ENCODE assay signal across 10 mouse cellular contexts in the genomic region with DNA sequence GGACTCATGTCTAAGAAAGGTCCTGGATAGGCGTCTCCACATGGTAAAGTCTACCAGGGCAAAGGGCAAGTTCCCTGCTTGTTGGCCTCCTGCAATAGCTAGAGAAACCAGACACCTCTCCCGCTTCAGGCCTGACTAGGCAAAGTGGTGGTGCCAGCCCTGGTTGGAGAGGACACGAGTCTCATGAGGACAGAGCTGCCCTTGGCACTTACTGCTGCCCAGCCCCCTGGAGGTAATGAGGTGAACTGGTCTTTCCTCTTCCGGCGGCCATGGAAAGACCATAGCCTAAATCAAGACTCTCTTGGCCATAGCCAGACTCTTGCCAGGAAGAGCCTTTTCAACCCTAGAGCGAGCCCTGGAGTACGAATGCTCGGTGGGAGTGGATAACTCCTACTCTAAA. TPM values are rescaled to one million over a fixed set of nuclear protein-coding genes. Genes with fewer than 3 reads are reported as not detected.
DNase-seq lines count a peak whose midpoint lies in the region; ATAC-seq and TF ChIP-seq lines count a peak whose summit lies in the region.
"Had no signal": no experiment of that assay in that cellular context is flagged by ENCODE, and none has a peak within 500 bp of the region (broad histone marks: within the 10 kb centered on the region; RNA-seq: fewer than 3 reads in every experiment).

No protein-coding gene starts in this region.

- intact Hi-C loops in gastrocnemius, postnatal 14 days (cut with DNase I; ENCODE audit: low total_unique reads) = no loop called here

- DNase-seq in R1 (ENCODE audit: low read depth, low spot score) = peak; percentile 25
- peak; percentile 61 for DNase-seq in cerebellum, adult 9-10 months
- peak; percentile 79 for DNase-seq in gastrocnemius, postnatal 14 days
- no peak for DNase-seq in left cerebral cortex, adult 18-20 months (ENCODE audit: low spot score in 2 of 2)
- no peak for DNase-seq in right cerebral cortex, postnatal 14 days
- DNase-seq: heart, postnatal 10 days; thymus, adult 18-20 months had no signal

- peaks cover 7% of the 10 kb centered on the region; the same call in 1 of the 2 replicates for H3K36me3 ChIP-seq in intestine, postnatal 0 days (ENCODE audit: control insufficient read depth, insufficient read depth)
- H3K36me3 ChIP-seq in intestine, embryonic 15.5 days = peaks cover 3% of the 10 kb centered on the region; the same call in 1 of the 2 replicates

- no peak overlapping the region for H3K27ac ChIP-seq in intestine, postnatal 0 days (ENCODE audit: low read depth, low read length)
- no peak overlapping the region for H3K27ac ChIP-seq in intestine, embryonic 15.5 days

- no peak overlapping the region for H3K4me2 ChIP-seq in intestine, postnatal 0 days (replicated peaks; ENCODE audit: low read depth)
- no peak overlapping the region for H3K4me2 ChIP-seq in intestine, embryonic 15.5 days (replicated peaks)

- 0 out of 2 replicates have a peak, but pooled peaks cover 3% of the 10 kb centered on the region for H3K27me3 ChIP-seq in intestine, postnatal 0 days (replicated peaks; ENCODE audit: control insufficient read depth, insufficient read depth, low read length)
- no peaks in the 10 kb centered on the region for H3K27me3 ChIP-seq in intestine, embryonic 15.5 days (replicated peaks)

- no peak for ATAC-seq in intestine, postnatal 0 days
- ATAC-seq in intestine, embryonic 15.5 days = no peak

- TF ChIP-seq CTCF in intestine, postnatal 0 days (IDR thresholded peaks at IDR 0.05; ENCODE audit: low read depth) = peak; percentile 32

- 64% methylated on average over 8 of the region's 8 CpGs for WGBS in intestine, postnatal 0 days
- 73% methylated on average over 8 of the region's 8 CpGs for WGBS in intestine, embryonic 15.5 days

- no peak overlapping the region for H3K9ac ChIP-seq in intestine, postnatal 0 days (ENCODE audit: low read depth, low read length)
- H3K9ac ChIP-seq in intestine, embryonic 15.5 days = no peak overlapping the region

- H3K4me3 ChIP-seq in intestine, postnatal 0 days (ENCODE audit: low read depth, low read length) = no peak overlapping the region
- no peak overlapping the region for H3K4me3 ChIP-seq in intestine, embryonic 15.5 days (replicated peaks)

- peaks cover 5% of the 10 kb centered on the region for H3K4me1 ChIP-seq in intestine, postnatal 0 days (replicated peaks; ENCODE audit: control insufficient read depth, insufficient read depth, low read length)
- H3K4me1 ChIP-seq in intestine, embryonic 15.5 days (replicated peaks) = peaks cover 21% of the 10 kb centered on the region

- H3K9me3 ChIP-seq in intestine, postnatal 0 days (ENCODE audit: control insufficient read depth) = no peaks in the 10 kb centered on the region
- H3K9me3 ChIP-seq in intestine, embryonic 15.5 days = no peaks in the 10 kb centered on the region

RNA-seq across cellular contexts. Expression of a gene that starts 1.7 kb away (rescaled TPM):
- 3.4 and 4.0 TPM in 2 replicates for polyA plus RNA-seq in intestine, postnatal 0 days (2015; fragmentation: Nextera tagmentation; extraction: Ambion mirVana)
- 10.9 and 11.3 TPM in 2 replicates for polyA plus RNA-seq in intestine, embryonic 15.5 days (2015; fragmentation: Nextera tagmentation; extraction: Ambion mirVana)
- 1 to 10 TPM; 7.3 to 7.6 TPM for total RNA-seq in gastrocnemius, postnatal 14 days (2021)
- total RNA-seq in left cerebral cortex, adult 18-20 months (2021) = 10 to 100 TPM; 22.9 to 27.9 TPM

RNA-seq across cellular contexts. Expression of a gene that starts 11.4 kb away (rescaled TPM):
- 6.3 and 6.7 TPM in 2 replicates for polyA plus RNA-seq in intestine, postnatal 0 days (2015; fragmentation: Nextera tagmentation; extraction: Ambion mirVana)
- polyA plus RNA-seq in intestine, embryonic 15.5 days (2015; fragmentation: Nextera tagmentation; extraction: Ambion mirVana) = 3.6 and 3.8 TPM in 2 replicates
- total RNA-seq in gastrocnemius, postnatal 14 days (2021) = 1 to 10 TPM; 2.3 to 2.9 TPM
- 10 to 100 TPM; 20.6 to 21.4 TPM for total RNA-seq in left cerebral cortex, adult 18-20 months (2021)

RNA-seq across cellular contexts. Expression of a gene that starts 14.0 kb away (rescaled TPM):
- polyA plus RNA-seq in intestine, postnatal 0 days (2015; fragmentation: Nextera tagmentation; extraction: Ambion mirVana) = 0.26 and 0.51 TPM in 2 replicates
- 0.21 and 0.27 TPM in 2 replicates for polyA plus RNA-seq in intestine, embryonic 15.5 days (2015; fragmentation: Nextera tagmentation; extraction: Ambion mirVana)
- 1,000 to 10,000 TPM in 1 of 2 experiments, 100 to 1,000 TPM in 1; 987 to 1,055 TPM for total RNA-seq in gastrocnemius, postnatal 14 days (2021)
- 1 to 10 TPM; 2.3 TPM for total RNA-seq in left cerebral cortex, adult 18-20 months (2021)
- total RNA-seq: common myeloid progenitor, adult 5-6 weeks had no signal

RNA-seq across cellular contexts. Expression of a gene that starts 26.3 kb away (rescaled TPM):
- polyA plus RNA-seq in intestine, postnatal 0 days (2015; fragmentation: Nextera tagmentation; extraction: Ambion mirVana) = 2.8 and 2.9 TPM in 2 replicates
- 3.9 and 4.4 TPM in 2 replicates for polyA plus RNA-seq in intestine, embryonic 15.5 days (2015; fragmentation: Nextera tagmentation; extraction: Ambion mirVana)
- 10 to 100 TPM; 23.9 to 31.1 TPM for total RNA-seq in gastrocnemius, postnatal 14 days (2021)
- 10 to 100 TPM; 78.2 to 79.7 TPM for total RNA-seq in left cerebral cortex, adult 18-20 months (2021)

RNA-seq across cellular contexts. Expression of a gene that starts 44.3 kb away (rescaled TPM):
- polyA plus RNA-seq in intestine, postnatal 0 days (2015; fragmentation: Nextera tagmentation; extraction: Ambion mirVana) = 166 and 179 TPM in 2 replicates
- polyA plus RNA-seq in intestine, embryonic 15.5 days (2015; fragmentation: Nextera tagmentation; extraction: Ambion mirVana) = 271 and 291 TPM in 2 replicates
- total RNA-seq in gastrocnemius, postnatal 14 days (2021) = 10 to 100 TPM; 64.2 to 66.3 TPM
- total RNA-seq in left cerebral cortex, adult 18-20 months (2021) = 10 to 100 TPM; 68.9 to 76.7 TPM

Comparison
In these comparisons a context has a peak if more than half of its experiments do, and no peak if none do; other contexts are left out.
1. DNase-seq: peak in R1 (single experiment), cerebellum, adult 9-10 months (single experiment) and gastrocnemius, postnatal 14 days (single experiment); none in left cerebral cortex, adult 18-20 months (0 of 2) and right cerebral cortex, postnatal 14 days (single experiment).
2. RNA of a gene that starts 11.4 kb away (total RNA-seq): 20.6 to 21.4 TPM in left cerebral cortex, adult 18-20 months; 2.3 to 2.9 TPM in gastrocnemius, postnatal 14 days; every median in the first group is over 4 times any median in the second.
3. RNA of a gene that starts 14.0 kb away (total RNA-seq): 987 to 1,055 TPM in gastrocnemius, postnatal 14 days; 2.3 TPM in left cerebral cortex, adult 18-20 months; every median in the first group is over 100 times any median in the second.